Mouse (Mus musculus) spleen, adult 2 months (tissue): ENCODE measurements around the gene Trpc1.

ENCODE experiments used
- CTCF ChIP-seq: fragments of 200-500 bp; IDR thresholded peaks from 2 replicates; pipeline ENCODE4 v1.5.1; 2011; ENCODE audit warnings: mild to moderate bottlenecking, inconsistent platforms; ENCODE audit not compliant: insufficient read depth, insufficient read length, insufficient replicate concordance; ENCODE audit errors: extremely low read depth
- POLR2A ChIP-seq: fragments of 200-500 bp; IDR thresholded peaks from 2 replicates; pipeline ENCODE4 v1.6.1; 2011; ENCODE audit warnings: low read depth, low read length, inconsistent platforms

DNA sequence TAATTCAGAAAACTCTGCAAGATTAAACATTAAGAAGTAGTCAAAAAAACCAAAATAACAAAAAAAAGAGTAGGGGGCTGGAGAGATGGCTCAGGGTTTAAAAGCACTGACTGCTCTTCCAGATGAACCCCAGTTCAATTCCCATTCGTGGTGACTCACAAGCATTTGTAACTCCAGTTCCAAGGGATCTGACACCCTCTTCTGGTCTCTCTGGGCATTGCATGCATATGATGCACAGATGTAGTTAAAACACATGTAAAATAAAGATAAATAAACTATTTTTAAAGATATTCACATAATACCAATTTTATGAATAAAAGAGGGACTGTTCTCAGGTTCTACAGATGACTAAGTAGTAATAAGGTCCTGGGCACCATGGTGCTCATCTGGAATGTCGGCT lies 52.4 kb downstream of the Trpc1 start:
- TF ChIP-seq POLR2A (no peak), CTCF (no peak)
